Mouse (Mus musculus) MEL (cell line): ENCODE measurements around the gene Slc16a1. TPM values are rescaled to one million over a fixed set of nuclear protein-coding genes. Genes with fewer than 3 reads are reported as not detected.

Source experiments
- DNase-seq: peaks from one replicate; pipeline ENCODE4 v3.0.0; 2011; ENCODE audit warnings: low read depth, low spot score
- H3K27ac ChIP-seq: 2 replicates; pipeline ENCODE4 v1.5.1; 2012; ENCODE audit warnings: low read depth, mild to moderate bottlenecking, control low read depth, low read length, moderate library complexity; ENCODE audit not compliant: control insufficient read depth
- H3K27me3 ChIP-seq, 2 experiments: fragments of 150-350 bp in 1 of 2; sonication (generic) in 1 of 2; 2 replicates each; pipeline ENCODE4 v1.6.1; 2012; ENCODE audit warnings: low read length in 2 of 2, mild to moderate bottlenecking in 2 of 2, improper control_type of control experiment in 1 of 2, moderate library complexity in 1 of 2; ENCODE audit not compliant: insufficient read depth in 2 of 2, control insufficient read depth in 1 of 2
- H3K36me3 ChIP-seq, 2 experiments: 2 replicates each; pipeline ENCODE4 v1.6.1; 2012 to 2014; ENCODE audit warnings: low read length in 2 of 2, improper control_type of control experiment in 1 of 2, inconsistent platforms in 1 of 2, mild to moderate bottlenecking in 1 of 2; ENCODE audit not compliant: insufficient read depth in 2 of 2, control insufficient read depth in 1 of 2
- H3K4me1 ChIP-seq, 2 experiments: fragments of 150-350 bp in 1 of 2; sonication (generic) in 1 of 2; 2 replicates each; pipeline ENCODE4 v1.6.1; 2012; ENCODE audit warnings: low read length in 2 of 2, improper control_type of control experiment in 1 of 2, mild to moderate bottlenecking in 1 of 2; ENCODE audit not compliant: insufficient read depth in 2 of 2, control insufficient read depth in 1 of 2
- H3K4me3 ChIP-seq, 2 experiments: fragments of 150-350 bp in 1 of 2; sonication (generic) in 1 of 2; 2 replicates each; pipeline ENCODE4 v1.5.1; 2012; ENCODE audit warnings: low read depth in 2 of 2, low read length in 2 of 2, mild to moderate bottlenecking in 2 of 2, moderate library complexity in 2 of 2, control low read depth in 1 of 2, improper control_type of control experiment in 1 of 2; ENCODE audit not compliant: control insufficient read depth in 1 of 2, insufficient read depth in 1 of 2
- H3K79me2 ChIP-seq: 2 replicates; pipeline ENCODE4 v1.6.1; 2012; ENCODE audit warnings: mild to moderate bottlenecking, low read length, moderate library complexity; ENCODE audit not compliant: control insufficient read depth, poor library complexity, insufficient read depth
- H3K9ac ChIP-seq: 2 replicates; pipeline ENCODE4 v1.6.1; 2012; ENCODE audit warnings: low read depth, mild to moderate bottlenecking, control low read depth, low read length, moderate library complexity; ENCODE audit not compliant: control insufficient read depth, poor library complexity, severe bottlenecking
- H3K9me3 ChIP-seq: fragments of 150-350 bp; sonication (generic); replicated peaks from 2 replicates; pipeline ENCODE4 v1.6.1; 2012; ENCODE audit warnings: mild to moderate bottlenecking, low read length, improper control_type of control experiment, moderate library complexity; ENCODE audit not compliant: insufficient read depth
- CHD1 ChIP-seq: IDR thresholded peaks from 2 replicates; pipeline ENCODE4 v1.6.1; 2012; ENCODE audit warnings: low read depth, mild to moderate bottlenecking, inconsistent platforms, low read length, improper control_type of control experiment
- CHD2 ChIP-seq: IDR thresholded peaks from 2 replicates; pipeline ENCODE4 v1.6.1; 2011; ENCODE audit warnings: low read length, improper control_type of control experiment
- ELF1 ChIP-seq: IDR thresholded peaks from 2 replicates; pipeline ENCODE4 v1.6.1; 2014; ENCODE audit warnings: low read depth, mild to moderate bottlenecking, inconsistent platforms, low read length, improper control_type of control experiment, moderate library complexity
- ETS1 ChIP-seq: IDR thresholded peaks from 2 replicates; pipeline ENCODE4 v1.6.1; 2012; ENCODE audit warnings: low read depth, mild to moderate bottlenecking, inconsistent platforms, low read length, improper control_type of control experiment, moderate library complexity
- GATA1 ChIP-seq: IDR thresholded peaks from 2 replicates; pipeline ENCODE4 v1.6.1; 2011; ENCODE audit warnings: low read depth, low read length, improper control_type of control experiment
- HCFC1 ChIP-seq: IDR thresholded peaks from 2 replicates; pipeline ENCODE4 v1.6.1; 2012; ENCODE audit warnings: low read depth, mild to moderate bottlenecking, inconsistent platforms, low read length, improper control_type of control experiment, moderate library complexity
- KAT2A ChIP-seq: conservative IDR thresholded peaks from 2 replicates; pipeline ENCODE4 v1.6.1; 2012; ENCODE audit warnings: low read depth, low read length, improper control_type of control experiment, inconsistent platforms
- MAFK ChIP-seq: IDR thresholded peaks from 2 replicates; pipeline ENCODE4 v1.6.1; 2011; ENCODE audit warnings: low read depth, mild to moderate bottlenecking, low read length, improper control_type of control experiment, borderline replicate concordance
- NELFE ChIP-seq: IDR thresholded peaks from 2 replicates; pipeline ENCODE4 v1.6.1; 2011; ENCODE audit warnings: low read depth, low read length, improper control_type of control experiment
- POLR2AphosphoS2 ChIP-seq: IDR thresholded peaks from 2 replicates; pipeline ENCODE4 v1.6.1; 2011; ENCODE audit warnings: low read length, improper control_type of control experiment
- ZC3H11A ChIP-seq: IDR thresholded peaks from 2 replicates; pipeline ENCODE4 v1.6.1; 2012; ENCODE audit warnings: low read depth, mild to moderate bottlenecking, inconsistent platforms, low read length, improper control_type of control experiment
- ZKSCAN1 ChIP-seq: IDR thresholded peaks from 2 replicates; pipeline ENCODE4 v1.6.1; 2012; ENCODE audit warnings: low read depth, mild to moderate bottlenecking, inconsistent platforms, low read length, improper control_type of control experiment, moderate library complexity
- polyA plus RNA-seq, 2 experiments: library from polyadenylated mRNA; stranded (reverse) in 1 of 2; unstranded in 1 of 2; fragments of >175 nt in 1 of 2; fragments of >200 nt in 1 of 2; gene quantifications; 2 replicates each; pipeline versions ENCODE4 v1.2.1 to v1.2.4; 2012; ENCODE audit warnings: low replicate concordance in 2 of 2, low read depth in 1 of 2; ENCODE audit not compliant: insufficient read length in 2 of 2, insufficient read depth in 1 of 2, missing spikeins in 1 of 2
- total RNA-seq: library from RNA; depleted of rRNA; stranded (reverse); fragments of 300-350 nt; gene quantifications from 2 replicates; pipeline ENCODE4 v1.2.3, GENCODE M21; 2012

Gene Slc16a1
- total and polyA plus RNA-seq, 3 experiments: 43.7 to 128 (median 96.1) TPM

DNA sequence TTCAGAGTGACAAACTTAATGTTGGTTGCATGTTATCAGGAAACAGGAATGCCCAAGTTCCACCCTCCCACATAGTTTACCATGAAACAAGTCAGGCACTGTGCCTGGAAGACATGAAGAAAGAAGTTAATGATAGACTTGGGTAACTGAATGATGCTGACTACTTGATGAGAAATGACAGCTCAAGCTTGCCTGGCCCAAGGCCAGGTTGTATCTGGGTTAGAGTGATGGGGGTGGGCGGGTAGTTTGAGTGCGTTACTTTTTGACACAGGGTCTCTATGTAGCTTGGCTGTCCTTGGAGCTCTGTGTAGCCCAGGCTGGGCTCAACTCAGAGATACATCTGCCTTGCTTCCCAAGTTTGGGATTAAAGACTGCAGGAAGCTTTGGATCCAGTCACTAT, 20.2 kb downstream of the Slc16a1 start:
- H3K27me3 ChIP-seq: no peaks in the 10 kb centered on the region
- TF ChIP-seq ETS1 (no peak), MAFK (no peak), CHD2 (no peak), ZKSCAN1 (no peak), ZC3H11A (no peak), POLR2AphosphoS2 (no peak), KAT2A (no peak)
- H3K4me1 ChIP-seq: peaks cover 6 to 14% of the 10 kb centered on the region in 2 experiments; a peak in 3 of 4 replicates
- no peak overlapping the region for H3K9ac ChIP-seq
- peaks cover 5 to 28% of the 10 kb centered on the region in 2 experiments for H3K36me3 ChIP-seq
- DNase-seq: no peak
- H3K9me3 ChIP-seq: no peaks in the 10 kb centered on the region
- H3K79me2 ChIP-seq: 0 out of 2 replicates have a peak, but pooled peaks cover 1% of the 10 kb centered on the region
- no peak overlapping the region for H3K4me3 ChIP-seq
- H3K27ac ChIP-seq: no peak overlapping the region

- Histone ChIP-seq H3K79me2 (no peaks in the 10 kb centered on the region), H3K27ac (no peak overlapping the region), H3K9ac (no peak overlapping the region), H3K4me1 (peaks cover 2 to 11% of the 10 kb centered on the region in 2 experiments; a peak in 3 of 4 replicates), H3K36me3 (peaks cover 5 to 25% of the 10 kb centered on the region in 2 experiments), H3K9me3 (no peaks in the 10 kb centered on the region), H3K4me3 (no peak overlapping the region), H3K27me3 (no peaks in the 10 kb centered on the region)
- TF ChIP-seq ZC3H11A: no peak
- TF ChIP-seq POLR2AphosphoS2: 0 out of 2 replicates have a peak, but pooled peaks have one; percentile 20
- TF ChIP-seq HCFC1: no peak
- TF ChIP-seq GATA1: no peak
- TF ChIP-seq ETS1: no peak
- DNase-seq: no peak
Observed at GRCm38 (mm10) chr3:104659758-104660157, 21.3 kb downstream of the Slc16a1 start.

DNA sequence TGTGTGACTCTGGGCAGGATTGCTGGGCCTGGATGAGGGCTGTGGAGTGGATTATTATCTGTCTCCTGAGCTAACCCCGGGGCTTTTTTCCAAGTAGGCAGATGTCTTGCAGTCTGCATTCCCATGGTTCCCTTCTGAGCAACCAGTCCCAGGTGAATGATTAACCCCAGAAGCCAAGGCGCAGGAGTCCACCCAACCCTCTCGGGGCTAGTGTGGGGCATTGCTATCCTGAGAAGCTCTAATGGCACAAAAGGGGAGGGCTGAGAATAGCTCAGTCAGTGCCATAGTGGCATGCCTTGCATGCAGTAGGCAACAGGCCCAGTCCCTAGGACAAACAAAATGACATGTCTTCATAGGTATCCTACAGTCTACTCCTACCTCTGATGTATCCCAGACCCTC, 22.1 kb downstream of the Slc16a1 start:
- H3K4me1 ChIP-seq: peaks cover 2 to 11% of the 10 kb centered on the region in 2 experiments; a peak in 3 of 4 replicates
- H3K27ac ChIP-seq: no peak overlapping the region
- H3K9me3 ChIP-seq: no peaks in the 10 kb centered on the region
- no peak for DNase-seq
- H3K27me3 ChIP-seq: no peaks in the 10 kb centered on the region
- TF ChIP-seq ELF1 (no peak), CHD1 (no peak), NELFE (no peak)
- H3K79me2 ChIP-seq: no peaks in the 10 kb centered on the region
- peaks cover 5 to 17% of the 10 kb centered on the region in 2 experiments for H3K36me3 ChIP-seq
- H3K9ac ChIP-seq: no peak overlapping the region
- no peak overlapping the region for H3K4me3 ChIP-seq
